Mouse (Mus musculus): ENCODE measurements around the gene Srgap1. TPM values are rescaled to one million over a fixed set of nuclear protein-coding genes. Genes with fewer than 3 reads are reported as not detected.

Srgap1 gene
- total RNA-seq, 2 experiments from 2014 or later = 8.5 to 13.5 TPM

- no peak for DNase-seq (ENCODE audit: low spot score in 2 of 2)
Measured at GRCm38 (mm10) chr10:121971658-121972057, 75.5 kb downstream of the Srgap1 start.

- no peak for DNase-seq (ENCODE audit: low spot score in 2 of 2)
Measured at GRCm38 (mm10) chr10:121970912-121971311, 76.2 kb downstream of the Srgap1 start.

GRCm38 (mm10) chr10:121964114-121964513 lies 83.0 kb downstream of the Srgap1 start:
- DNase-seq (ENCODE audit: low spot score in 2 of 2) = no peak

- DNase-seq (ENCODE audit: low spot score in 2 of 2) = no peak
Measured at GRCm38 (mm10) chr10:121962053-121962452, 85.1 kb downstream of the Srgap1 start.

- no peak for DNase-seq (ENCODE audit: low spot score in 2 of 2)
Measured at GRCm38 (mm10) chr10:121961121-121961893, 85.8 kb downstream of the Srgap1 start.

GRCm38 (mm10) chr10:121958741-121959140 lies 88.4 kb downstream of the Srgap1 start:
- no peak for DNase-seq (ENCODE audit: low spot score in 2 of 2)

GRCm38 (mm10) chr10:121956505-121956904 lies 90.6 kb downstream of the Srgap1 start:
- DNase-seq (ENCODE audit: low spot score in 2 of 2) = no peak

- DNase-seq (ENCODE audit: low spot score in 2 of 2) = no peak
Measured at GRCm38 (mm10) chr10:121955730-121956129, 91.4 kb downstream of the Srgap1 start.

- no peak for DNase-seq (ENCODE audit: low spot score in 2 of 2)
Measured at GRCm38 (mm10) chr10:121954877-121955276, 92.2 kb downstream of the Srgap1 start.

- no peak for DNase-seq (ENCODE audit: low spot score in 2 of 2)
Measured at GRCm38 (mm10) chr10:121953041-121953440, 94.1 kb downstream of the Srgap1 start.

- no peak for DNase-seq (ENCODE audit: low spot score in 2 of 2)
Measured at GRCm38 (mm10) chr10:121946173-121946572, 100.9 kb downstream of the Srgap1 start.

- DNase-seq (ENCODE audit: low spot score in 2 of 2) = no peak
Measured at GRCm38 (mm10) chr10:121931909-121932308, 115.2 kb downstream of the Srgap1 start.

GRCm38 (mm10) chr10:121926094-121926493 lies 121.0 kb downstream of the Srgap1 start:
- DNase-seq (ENCODE audit: low spot score in 2 of 2) = no peak

GRCm38 (mm10) chr10:121919016-121919415 lies 128.1 kb downstream of the Srgap1 start:
- no peak for DNase-seq (ENCODE audit: low spot score in 2 of 2)

GRCm38 (mm10) chr10:121918579-121918978 lies 128.5 kb downstream of the Srgap1 start:
- no peak for DNase-seq (ENCODE audit: low spot score in 2 of 2)

- no peak for DNase-seq (ENCODE audit: low spot score in 2 of 2)
Measured at GRCm38 (mm10) chr10:121915530-121915929, 131.6 kb downstream of the Srgap1 start.

- no peak for DNase-seq (ENCODE audit: low spot score in 2 of 2)
Measured at GRCm38 (mm10) chr10:121904137-121904536, 143.0 kb downstream of the Srgap1 start.

GRCm38 (mm10) chr10:121902651-121903050 lies 144.5 kb downstream of the Srgap1 start:
- DNase-seq (ENCODE audit: low spot score in 2 of 2) = no peak

- no peak for DNase-seq (ENCODE audit: low spot score in 2 of 2)
Measured at GRCm38 (mm10) chr10:121900772-121901171, 146.3 kb downstream of the Srgap1 start.

- no peak for DNase-seq (ENCODE audit: low spot score in 2 of 2)
Measured at GRCm38 (mm10) chr10:121899706-121900105, 147.4 kb downstream of the Srgap1 start.

GRCm38 (mm10) chr10:121897835-121898370 lies 149.2 kb downstream of the Srgap1 start:
- DNase-seq (ENCODE audit: low spot score in 2 of 2) = no peak

- no peak for DNase-seq (ENCODE audit: low spot score in 2 of 2)
Measured at GRCm38 (mm10) chr10:121891390-121892067, 155.6 kb downstream of the Srgap1 start.
